Comparison of ENCODE assay signal across 8 mouse cellular contexts in genomic region chr16:32246952-32247370, GRCm38 (mm10). TPM values are rescaled to one million over a fixed set of nuclear protein-coding genes. Genes with fewer than 3 reads are reported as not detected.
DNase-seq lines count a peak whose midpoint lies in the region; ATAC-seq and TF ChIP-seq lines count a peak whose summit lies in the region.

Fbxo45 (minus strand) TSS chr16:32247158.
Wdr53 (plus strand) TSS chr16:32247227.

- under 1% methylated on average over 48 of the region's 48 CpGs for WGBS in forebrain, embryonic 15.5 days
- 1% methylated on average over 47 of the region's 48 CpGs for WGBS in lung, adult 2 months

- no peaks in the 10 kb centered on the region for H3K36me3 ChIP-seq in ES-E14 (ENCODE audit: control insufficient read depth, insufficient read depth, low read length, poor library complexity, severe bottlenecking)
- H3K36me3 ChIP-seq in forebrain, embryonic 15.5 days: no peaks in the 10 kb centered on the region

- no peak for TF ChIP-seq CTCF in lung, adult 2 months (IDR thresholded peaks at IDR 0.05; ENCODE audit: insufficient read depth, low read length)

- peak within 1 kb of the TSS; percentile 72 to 91 for H3K4me3 ChIP-seq in ES-E14 (ENCODE audit: insufficient read depth in 1 of 2, low read depth in 1 of 2, low read length in 2 of 2, poor library complexity in 1 of 2, severe bottlenecking in 1 of 2)
- H3K4me3 ChIP-seq in forebrain, embryonic 15.5 days: peak within 1 kb of the TSS; percentile 89
- peak within 1 kb of the TSS; percentile 77 for H3K4me3 ChIP-seq in lung, adult 2 months (replicated peaks; ENCODE audit: extremely low read depth, low read depth, low read length)

- H3K27ac ChIP-seq in ES-E14 (ENCODE audit: insufficient read depth, low read depth, low read length, poor library complexity, severe bottlenecking): peak within 1 kb of the TSS; percentile 61
- peak within 1 kb of the TSS; percentile 93 for H3K27ac ChIP-seq in forebrain, embryonic 15.5 days (replicated peaks)

- H3K27me3 ChIP-seq in forebrain, embryonic 15.5 days: no peaks in the 10 kb centered on the region

- in situ Hi-C loops in ES-E14 (cut with MboI; ENCODE audit: low sequenced_read_pairs in 2 of 2, unreplicated experiment in 2 of 2): no loop called here

- H3K4me1 ChIP-seq in ES-E14 (ENCODE audit: control insufficient read depth in 2 of 2, insufficient read depth in 2 of 2, low read length in 2 of 2, poor library complexity in 1 of 2): peaks cover 0 to 6% of the 10 kb centered on the region in 2 experiments; a peak in 1 of 4 replicates
- H3K4me1 ChIP-seq in forebrain, embryonic 15.5 days: peaks cover 37% of the 10 kb centered on the region
- no peaks in the 10 kb centered on the region; the same call in 1 of the 2 replicates for H3K4me1 ChIP-seq in lung, adult 2 months (ENCODE audit: control insufficient read depth, insufficient read depth, low read length)

- intact Hi-C loops in heart, postnatal 25 days (cut with DNase I): loop anchor here (5.0 kb wide), 2 partner anchors 40 to 300 kb away; partner anchors contain the start of genes 0610012G03Rik and Ncbp2

- TF ChIP-seq POLR2A in lung, adult 2 months (IDR thresholded peaks at IDR 0.05; ENCODE audit: borderline replicate concordance, extremely low read depth, low read depth, low read length): peak; percentile 89

- peak; percentile 91 for DNase-seq in ES-E14 (ENCODE audit: low read depth, low spot score)
- peak; percentile 99 for DNase-seq in cerebellum, adult 11-12 months
- peak; percentile 97 for DNase-seq in heart, postnatal 25 days (ENCODE audit: low spot score)
- peak; percentile 97 to 99 for DNase-seq in layer of hippocampus, adult 18-20 months (ENCODE audit: low spot score in 2 of 2)
- DNase-seq in lung, adult 2 months: peak; percentile 96
- DNase-seq in thymus, adult 18-20 months: peak; percentile 97 to 98

- no peaks in the 10 kb centered on the region for H3K9me3 ChIP-seq in ES-E14 (ENCODE audit: control insufficient read depth, insufficient read depth, low read depth, low read length)
- no peaks in the 10 kb centered on the region for H3K9me3 ChIP-seq in forebrain, embryonic 15.5 days

- peak within 1 kb of the TSS; percentile 94 for H3K9ac ChIP-seq in ES-E14 (ENCODE audit: insufficient read depth, low read depth, low read length, poor library complexity, severe bottlenecking)
- H3K9ac ChIP-seq in forebrain, embryonic 15.5 days (replicated peaks): peak within 1 kb of the TSS; percentile 92

- peak; percentile 100 for ATAC-seq in forebrain, embryonic 15.5 days (replicated peaks)
- ATAC-seq in neutrophil, adult 5-6 weeks (ENCODE audit: extremely low read depth, insufficient number of reproducible peaks, low FRiP score, poor library complexity, severe bottlenecking): peak; percentile 99

- H3K4me2 ChIP-seq in forebrain, embryonic 15.5 days (replicated peaks): peak within 1 kb of the TSS; percentile 86

TF ChIP-seq in ES-E14, 5 proteins besides CTCF, POLR2A, EP300 and RAD21:
- TF ChIP-seq MAFK (IDR thresholded peaks at IDR 0.05; ENCODE audit: insufficient read depth, low read depth, low read length) (no peak), CHD2 (IDR thresholded peaks at IDR 0.05; ENCODE audit: low read depth, low read length) (no peak), ZC3H11A (IDR thresholded peaks at IDR 0.05; ENCODE audit: borderline replicate concordance, low read depth, low read length) (0 out of 2 replicates have a peak, but pooled peaks have one; percentile 8), ZNF384 (IDR thresholded peaks at IDR 0.05; ENCODE audit: low read depth, low read length) (peak; percentile 10; the same call in 1 of the 2 replicates), HCFC1 (IDR thresholded peaks at IDR 0.05; ENCODE audit: borderline replicate concordance, insufficient read depth, low read length) (peak; percentile 91)

RNA-seq across cellular contexts. Expression of gene Fbxo45, which starts in this region (rescaled TPM):
- total RNA-seq in ES-E14 (2012; rRNA removed): 11.4 and 14.2 TPM in 2 replicates
- 20.2 and 22.8 TPM in 2 replicates for polyA plus RNA-seq in forebrain, embryonic 15.5 days (2015; fragmentation: Nextera tagmentation; extraction: Ambion mirVana)
- 10 to 100 TPM; 12.8 to 13.1 TPM for total RNA-seq in heart, postnatal 25 days (2021)
- 10 to 100 TPM; 46.3 to 47.5 TPM for total RNA-seq in layer of hippocampus, adult 18-20 months (2021)
- polyA plus RNA-seq in lung, adult 2 months (2012; rRNA removed): 3.7 and 5.2 TPM in 2 replicates
- 13.9 and 15.0 TPM in 2 replicates for total RNA-seq in neutrophil, adult 5-6 weeks (2017)

RNA-seq across cellular contexts. Expression of gene Wdr53, which starts in this region (rescaled TPM):
- total RNA-seq in ES-E14 (2012; rRNA removed): 11.5 and 14.9 TPM in 2 replicates
- 16.6 and 17.4 TPM in 2 replicates for polyA plus RNA-seq in forebrain, embryonic 15.5 days (2015; fragmentation: Nextera tagmentation; extraction: Ambion mirVana)
- 1 to 10 TPM; 7.2 to 7.8 TPM for total RNA-seq in heart, postnatal 25 days (2021)
- total RNA-seq in layer of hippocampus, adult 18-20 months (2021): 10 to 100 TPM; 13.2 to 14.0 TPM
- polyA plus RNA-seq in lung, adult 2 months (2012; rRNA removed): 2.6 and 5.5 TPM in 2 replicates
- total RNA-seq in neutrophil, adult 5-6 weeks (2017): 18.7 and 19.7 TPM in 2 replicates

Comparison
In these comparisons a context has a peak if more than half of its experiments do, and no peak if none do; other contexts are left out.
1. Peak in every context shown above with its lines: DNase-seq, ATAC-seq, H3K4me3 ChIP-seq and H3K27ac ChIP-seq.